Mouse (Mus musculus) testis, adult 2 months (tissue): Measurements from ENCODE around the gene Nppb. TPM values are rescaled to one million over a fixed set of nuclear protein-coding genes. Genes with fewer than 3 reads are reported as not detected.

Experiments used
- H3K27ac ChIP-seq: fragments of 200-500 bp; 2 replicates; pipeline ENCODE4 v1.5.1; 2012; ENCODE audit warnings: low read depth, low read length; ENCODE audit not compliant: control insufficient read depth, insufficient read depth
- H3K27me3 ChIP-seq: fragments of 200-500 bp; 2 replicates; pipeline ENCODE4 v1.6.1; 2012; ENCODE audit warnings: mild to moderate bottlenecking, low read length, moderate library complexity; ENCODE audit not compliant: control insufficient read depth, insufficient read depth
- H3K36me3 ChIP-seq: fragments of 200-500 bp; 2 replicates; pipeline ENCODE4 v1.6.1; 2012; ENCODE audit warnings: mild to moderate bottlenecking, low read length; ENCODE audit not compliant: control insufficient read depth, insufficient read depth
- H3K4me1 ChIP-seq: fragments of 200-500 bp; 2 replicates; pipeline ENCODE4 v1.6.1; 2012; ENCODE audit warnings: low read length; ENCODE audit not compliant: control insufficient read depth, insufficient read depth
- H3K4me3 ChIP-seq: fragments of 200-500 bp; 2 replicates; pipeline ENCODE4 v1.5.1; 2012; ENCODE audit warnings: low read depth, mild to moderate bottlenecking, low read length, moderate library complexity, mixed read lengths; ENCODE audit not compliant: control insufficient read depth
- CTCF ChIP-seq: fragments of 200-500 bp; IDR thresholded peaks from 2 replicates; pipeline ENCODE4 v1.5.1; 2012; ENCODE audit warnings: low read depth, mild to moderate bottlenecking, inconsistent platforms, low read length, moderate library complexity; ENCODE audit not compliant: control insufficient read depth, insufficient read depth, insufficient replicate concordance
- POLR2A ChIP-seq: fragments of 200-500 bp; IDR thresholded peaks from 2 replicates; pipeline ENCODE4 v1.6.1; 2012; ENCODE audit warnings: low read depth, mild to moderate bottlenecking, inconsistent platforms, low read length, moderate library complexity; ENCODE audit not compliant: control insufficient read depth
- polyA plus RNA-seq: library from polyadenylated mRNA; depleted of rRNA; stranded (reverse); fragments of >200 nt; gene quantifications from 2 replicates; pipeline ENCODE4 v1.2.3, GENCODE M21; 2012; rRNA removed

The Nppb gene
- polyA plus RNA-seq, 1 experiment: not detected

- Histone ChIP-seq H3K4me1 (no peaks in the 10 kb centered on the region), H3K27me3 (no peaks in the 10 kb centered on the region), H3K4me3 (no peak overlapping the region), H3K27ac (no peak overlapping the region), H3K36me3 (peaks cover 7% of the 10 kb centered on the region)
- TF ChIP-seq CTCF: no peak
Observed at GRCm38 (mm10) chr4:148018410-148018809, 32.8 kb downstream of the Nppb start.

- Histone ChIP-seq H3K27ac (no peak overlapping the region), H3K36me3 (peaks cover 3% of the 10 kb centered on the region), H3K4me1 (no peaks in the 10 kb centered on the region), H3K4me3 (no peak overlapping the region), H3K27me3 (no peaks in the 10 kb centered on the region)
- TF ChIP-seq POLR2A: no peak
Observed at GRCm38 (mm10) chr4:148024003-148024402, 38.4 kb downstream of the Nppb start.

DNA sequence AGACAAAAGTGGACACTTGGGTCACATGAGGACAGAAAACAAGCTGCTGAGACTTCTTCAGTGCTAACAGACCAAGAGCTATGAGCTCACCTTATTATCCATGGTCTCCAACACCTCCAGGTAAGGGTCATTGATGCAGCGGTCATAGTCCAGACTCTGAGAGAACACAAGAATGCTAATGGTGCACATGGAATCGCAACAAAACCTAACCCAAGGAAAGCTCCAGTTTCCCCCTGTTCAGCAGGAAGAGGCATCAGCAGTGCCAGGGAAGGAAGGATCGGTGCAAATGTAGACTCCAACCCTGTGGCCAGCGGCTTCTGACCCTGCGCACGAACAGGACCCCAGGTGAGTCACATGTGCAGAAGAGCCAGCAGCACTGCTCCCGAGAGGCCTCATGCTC lies 43.7 kb downstream of the Nppb start:
- H3K36me3 ChIP-seq: no peaks in the 10 kb centered on the region; the same call in 1 of the 2 replicates
- H3K4me1 ChIP-seq: no peaks in the 10 kb centered on the region
- no peaks in the 10 kb centered on the region for H3K27me3 ChIP-seq
- H3K4me3 ChIP-seq: no peak overlapping the region
- TF ChIP-seq CTCF (no peak), POLR2A (no peak)
- H3K27ac ChIP-seq: no peak overlapping the region

- Histone ChIP-seq H3K27ac (no peak overlapping the region), H3K27me3 (no peaks in the 10 kb centered on the region), H3K4me3 (no peak overlapping the region), H3K4me1 (no peaks in the 10 kb centered on the region), H3K36me3 (no peaks in the 10 kb centered on the region; the same call in 1 of the 2 replicates)
- TF ChIP-seq POLR2A: no peak
Observed at GRCm38 (mm10) chr4:148030506-148030905, 44.9 kb downstream of the Nppb start.

GRCm38 (mm10) chr4:148033858-148034410 lies 48.3 kb downstream of the Nppb start:
- TF ChIP-seq POLR2A (no peak), CTCF (no peak)
- H3K27ac ChIP-seq: no peak overlapping the region
- H3K4me1 ChIP-seq: peaks cover 4% of the 10 kb centered on the region

DNA sequence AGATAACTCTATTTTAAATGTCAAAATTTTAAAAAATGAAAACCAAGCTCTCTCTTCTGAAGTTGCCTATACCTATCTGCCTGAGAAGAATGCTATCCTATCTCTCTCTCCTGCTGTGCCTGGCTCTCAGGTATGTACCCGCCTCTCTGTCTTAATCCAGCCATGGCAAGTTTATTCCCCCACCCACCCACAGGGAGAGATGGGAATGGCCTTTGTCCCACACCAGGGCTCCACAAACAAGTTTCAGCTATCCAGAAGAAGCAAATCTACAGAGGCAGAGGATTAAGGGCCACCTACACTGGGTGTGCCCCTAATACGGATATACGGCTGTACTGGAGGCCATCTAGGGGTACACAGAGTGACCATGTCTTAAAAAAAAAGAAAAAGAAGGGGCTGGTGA lies 49.9 kb downstream of the Nppb start:
- TF ChIP-seq CTCF: no peak
- TF ChIP-seq POLR2A: no peak
- Histone ChIP-seq H3K4me3 (no peak overlapping the region), H3K27me3 (no peaks in the 10 kb centered on the region), H3K27ac (no peak overlapping the region), H3K4me1 (peaks cover 9% of the 10 kb centered on the region), H3K36me3 (no peaks in the 10 kb centered on the region)

More at GRCm38 (mm10) chr4:148033858-148034410, 48.3 kb downstream of the Nppb start:
- Histone ChIP-seq H3K27me3 (no peaks in the 10 kb centered on the region), H3K36me3 (no peaks in the 10 kb centered on the region; the same call in 1 of the 2 replicates), H3K4me3 (no peak overlapping the region)

Other genes with a start within 250 kb of the Nppb start
- 0.36 and 0.64 TPM in 2 replicates for gene Zfp984, start 176.0 kb upstream of the Nppb start, polyA plus RNA-seq
- gene Zfp933, start 137.4 kb upstream of the Nppb start, polyA plus RNA-seq: 1.6 and 2.3 TPM in 2 replicates
- 96.6 and 116 TPM in 2 replicates for gene Miip, start 117.0 kb upstream of the Nppb start, polyA plus RNA-seq
- 1.4 and 1.8 TPM in 2 replicates for gene Fv1, start 116.8 kb upstream of the Nppb start, polyA plus RNA-seq
- 142 and 153 TPM in 2 replicates for gene Mfn2, start 81.1 kb upstream of the Nppb start, polyA plus RNA-seq
- gene Plod1, start 49.0 kb upstream of the Nppb start, polyA plus RNA-seq: 7.2 and 8.8 TPM in 2 replicates
- gene 2510039O18Rik, start 44.9 kb upstream of the Nppb start, polyA plus RNA-seq: 35.5 and 38.1 TPM in 2 replicates
- gene Nppa, start 14.9 kb downstream of the Nppb start, polyA plus RNA-seq: not detected in 2 replicates
- gene Clcn6, start 53.0 kb downstream of the Nppb start, polyA plus RNA-seq: 9.8 and 12.7 TPM in 2 replicates
- 31.8 and 34.7 TPM in 2 replicates for gene Mthfr, start 53.3 kb downstream of the Nppb start, polyA plus RNA-seq
- gene Agtrap, start 102.2 kb downstream of the Nppb start, polyA plus RNA-seq: 45.2 and 45.4 TPM in 2 replicates
- 332 and 347 TPM in 2 replicates for gene Mad2l2, start 144.6 kb downstream of the Nppb start, polyA plus RNA-seq
- 0.24 and 0.32 TPM in 2 replicates for gene Draxin, start 144.9 kb downstream of the Nppb start, polyA plus RNA-seq
- gene Fbxo6, start 166.4 kb downstream of the Nppb start, polyA plus RNA-seq: 41.3 and 41.9 TPM in 2 replicates
- gene Fbxo44, start 174.7 kb downstream of the Nppb start, polyA plus RNA-seq: 191 and 200 TPM in 2 replicates
- gene Fbxo2, start 174.8 kb downstream of the Nppb start, polyA plus RNA-seq: 41.2 and 42.8 TPM in 2 replicates